Mouse (Mus musculus): ENCODE data around the gene Lin7a.

- no peak for TF ChIP-seq CTCF (conservative IDR thresholded peaks at IDR 0.05 in 1 of 2, IDR thresholded peaks at IDR 0.05 in 1 of 2; ENCODE audit: low read depth in 2 of 2, low read length in 2 of 2)
- no peak for TF ChIP-seq E2F4 (IDR thresholded peaks at IDR 0.05; ENCODE audit: insufficient replicate concordance, low read depth, low read length)
- no peak for TF ChIP-seq ZC3H11A (IDR thresholded peaks at IDR 0.05; ENCODE audit: low read depth, low read length)
- TF ChIP-seq MAFK (IDR thresholded peaks at IDR 0.05; ENCODE audit: insufficient replicate concordance, low read length): no peak
- TF ChIP-seq MXI1 (IDR thresholded peaks at IDR 0.05; ENCODE audit: low read depth, low read length): no peak
- TF ChIP-seq ZMIZ1 (IDR thresholded peaks at IDR 0.05; ENCODE audit: low read depth, low read length): no peak
- TF ChIP-seq POLR2A (IDR thresholded peaks at IDR 0.05; ENCODE audit: low read depth, low read length): no peak
- no peak for TF ChIP-seq UBTF (IDR thresholded peaks at IDR 0.05; ENCODE audit: low read depth, low read length)
- TF ChIP-seq JUND (conservative IDR thresholded peaks at IDR 0.05; ENCODE audit: low read depth, low read length): no peak
- no peak for TF ChIP-seq CHD2 (IDR thresholded peaks at IDR 0.05; ENCODE audit: low read length)
- no peak for TF ChIP-seq POLR2AphosphoS2 (IDR thresholded peaks at IDR 0.05; ENCODE audit: low read depth, low read length)
- no peak for TF ChIP-seq KAT2A (IDR thresholded peaks at IDR 0.05; ENCODE audit: insufficient replicate concordance, low read length)
- no peak for TF ChIP-seq USF1 (IDR thresholded peaks at IDR 0.05; ENCODE audit: low read depth, low read length)
Observed at GRCm38 (mm10) chr10:107233825-107234224, 37.7 kb upstream of the Lin7a start.
